Mouse (Mus musculus): ENCODE data around the gene Fmod.
A peak's percentile ranks its signal among the peaks of the same experiment; 100 is the strongest.

Fmod gene

DNA sequence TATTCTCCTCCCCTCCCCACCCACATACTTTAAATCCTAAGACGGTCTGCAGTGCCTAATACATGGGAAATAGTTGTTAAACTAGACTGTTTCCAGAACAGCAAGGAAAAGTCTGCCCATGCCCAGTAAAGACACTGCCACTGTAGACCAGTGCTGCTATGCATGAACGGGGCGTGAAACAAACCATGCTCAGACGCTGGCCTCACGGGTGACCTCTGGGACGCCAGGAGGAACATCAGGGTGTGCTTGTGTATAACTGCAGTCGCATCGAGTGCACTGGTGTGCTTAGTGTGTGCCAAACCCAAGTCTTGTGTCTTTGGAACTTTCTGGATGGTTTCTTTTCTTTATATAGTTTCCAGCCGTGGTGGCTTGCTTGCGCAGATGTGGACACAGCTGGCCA lies 37.6 kb downstream of the Fmod start:
- DNase-seq (ENCODE audit: low spot score in 2 of 2), result no peak

DNA sequence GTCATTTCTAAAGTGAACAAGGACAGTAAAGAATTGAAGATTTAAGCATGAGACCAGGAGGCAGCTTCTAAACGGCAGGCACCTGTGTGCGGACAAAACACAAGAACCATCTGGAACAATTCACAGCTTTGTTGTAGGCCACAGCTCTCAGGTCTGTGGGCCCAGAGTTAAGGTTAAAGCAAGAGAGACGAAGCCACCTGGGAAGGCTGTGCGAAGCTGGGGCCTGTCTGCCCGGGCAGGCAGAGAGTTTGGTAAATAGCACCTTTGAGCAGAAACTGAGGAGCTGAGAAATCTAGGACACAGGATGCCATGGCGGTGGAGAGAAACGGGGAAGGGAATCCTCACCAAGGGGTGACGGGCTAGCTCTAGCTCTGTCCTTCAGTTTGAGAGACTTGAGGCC lies 38.5 kb downstream of the Fmod start:
- DNase-seq (ENCODE audit: low spot score in 2 of 2), result no peak

DNA sequence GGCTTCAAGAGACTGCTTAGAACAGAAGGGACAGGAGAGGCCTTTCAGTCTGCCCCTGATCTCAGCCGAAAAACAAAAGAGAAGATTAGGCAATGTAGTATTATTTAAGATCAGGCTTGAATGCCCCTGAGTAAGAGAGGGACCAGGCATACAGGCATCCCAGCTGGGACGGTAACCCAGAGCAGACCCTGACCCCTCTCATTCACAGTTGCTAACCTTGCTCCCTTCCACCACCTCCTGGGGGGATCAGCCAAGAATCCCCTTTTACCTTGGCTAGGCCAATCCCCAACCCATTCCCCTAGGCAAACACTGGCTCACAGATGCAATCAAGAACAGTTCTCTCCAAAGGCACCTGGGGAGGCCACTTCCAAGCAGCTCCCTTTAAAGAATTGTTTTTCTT lies 39.7 kb downstream of the Fmod start:
- DNase-seq (ENCODE audit: low spot score in 2 of 2), result no peak

DNA sequence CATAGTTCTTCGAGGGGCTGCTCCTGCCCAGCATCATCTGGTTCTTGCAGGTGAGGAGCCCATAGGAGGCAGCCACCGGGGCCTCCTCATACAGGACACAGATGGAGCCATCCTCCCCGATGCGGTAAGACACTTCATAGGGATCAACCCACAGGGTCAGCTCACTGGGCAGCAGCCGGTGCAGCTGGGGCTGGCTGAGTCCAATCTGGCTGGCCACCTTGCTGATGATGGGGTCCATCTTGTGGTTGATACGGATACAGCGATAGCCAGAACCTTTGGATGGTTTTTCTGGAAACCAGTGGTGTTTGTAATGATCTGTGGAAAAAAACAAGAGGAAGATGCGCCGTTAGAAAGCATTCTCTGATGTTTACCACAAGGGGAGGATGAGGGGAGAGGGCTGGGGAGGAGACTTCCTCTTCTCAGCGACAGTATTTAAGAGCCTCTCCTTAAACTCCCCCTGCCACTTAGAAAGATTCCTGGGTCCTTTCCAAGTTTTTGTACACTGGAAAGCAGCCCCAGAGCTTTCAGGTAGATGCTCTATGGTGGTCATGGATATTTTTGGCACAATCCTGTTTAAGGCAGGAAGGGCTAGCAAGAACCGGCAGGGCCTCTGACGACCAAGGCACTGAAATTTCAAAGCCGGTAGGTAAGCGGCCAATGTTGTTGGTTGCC lies 40.5 kb downstream of the Fmod start:
- DNase-seq (ENCODE audit: low spot score in 2 of 2), result no peak

DNA sequence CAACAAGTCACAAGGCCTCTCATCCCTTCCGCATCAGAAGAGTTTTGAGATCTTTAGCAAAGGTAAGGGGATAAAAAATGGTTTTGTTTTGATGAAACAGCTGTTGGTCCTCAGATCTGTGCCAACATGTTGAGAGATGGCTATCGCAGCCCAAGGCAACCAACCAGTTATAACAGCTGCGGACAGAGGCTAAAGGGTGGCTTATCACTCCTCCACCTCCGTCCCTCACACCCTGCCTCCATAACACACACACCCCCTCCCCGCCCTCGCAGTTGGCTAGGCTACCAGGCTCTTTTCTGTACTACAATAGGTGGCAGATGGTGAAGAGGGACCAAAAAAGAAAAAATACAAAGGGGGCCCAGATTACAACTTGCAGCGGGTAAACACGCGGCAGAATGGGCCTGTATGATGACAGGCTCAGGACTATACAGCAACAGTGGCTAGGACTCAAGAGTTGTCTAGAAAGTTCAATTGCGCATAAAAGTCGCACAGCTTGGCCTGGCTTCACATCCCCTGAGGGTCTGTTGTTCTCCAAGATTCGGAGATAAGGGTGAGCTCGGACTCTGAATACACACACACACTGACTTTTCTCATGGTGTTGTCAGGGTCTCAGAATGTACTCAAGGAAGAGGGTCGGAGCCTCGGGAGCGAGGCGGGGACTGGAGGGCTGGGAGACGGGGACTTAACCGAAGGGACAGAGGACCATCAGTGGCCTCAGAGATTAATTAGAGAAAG lies 41.2 kb downstream of the Fmod start:
- DNase-seq (ENCODE audit: low spot score in 2 of 2), result no peak

DNA sequence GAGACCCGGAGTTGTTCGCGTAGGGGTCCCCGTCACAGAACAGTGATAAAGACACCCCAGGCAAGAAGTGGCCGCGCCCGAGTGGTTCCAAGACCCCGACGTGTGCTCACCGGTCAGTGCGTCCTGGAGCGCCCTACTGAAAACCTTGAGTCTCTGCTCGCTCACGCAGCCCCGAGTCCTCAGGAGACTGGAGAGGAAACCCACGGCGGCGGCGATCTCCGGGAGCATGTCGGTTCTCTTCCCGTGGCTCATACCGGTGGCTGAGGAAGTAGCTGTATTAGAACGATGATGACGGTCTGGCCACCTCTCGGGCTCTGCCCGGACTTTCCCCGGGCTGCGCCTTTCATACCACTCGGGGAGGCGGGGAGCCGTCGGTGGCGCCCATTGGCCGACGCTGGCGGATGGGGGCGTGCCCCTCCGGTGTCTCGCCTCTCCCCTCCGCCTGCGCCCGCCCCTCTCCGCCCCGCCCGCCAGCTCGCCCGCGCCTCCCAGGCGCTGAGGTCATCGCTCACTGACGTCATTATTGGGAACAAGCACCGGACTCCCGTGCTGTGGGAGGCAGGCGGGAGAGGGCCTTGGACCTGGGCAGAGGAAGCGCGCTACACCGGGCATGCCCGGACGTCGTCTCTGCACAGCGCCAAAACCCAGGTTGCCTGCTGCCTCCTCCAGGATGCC lies 41.9 kb downstream of the Fmod start, which contains the start of gene Btg2:
Gene Btg2 (minus strand): TSS at position 319 of the 675 bp plus-strand sequence.
- peak; percentile 92 to 95 for DNase-seq (ENCODE audit: low spot score in 2 of 2)

DNA sequence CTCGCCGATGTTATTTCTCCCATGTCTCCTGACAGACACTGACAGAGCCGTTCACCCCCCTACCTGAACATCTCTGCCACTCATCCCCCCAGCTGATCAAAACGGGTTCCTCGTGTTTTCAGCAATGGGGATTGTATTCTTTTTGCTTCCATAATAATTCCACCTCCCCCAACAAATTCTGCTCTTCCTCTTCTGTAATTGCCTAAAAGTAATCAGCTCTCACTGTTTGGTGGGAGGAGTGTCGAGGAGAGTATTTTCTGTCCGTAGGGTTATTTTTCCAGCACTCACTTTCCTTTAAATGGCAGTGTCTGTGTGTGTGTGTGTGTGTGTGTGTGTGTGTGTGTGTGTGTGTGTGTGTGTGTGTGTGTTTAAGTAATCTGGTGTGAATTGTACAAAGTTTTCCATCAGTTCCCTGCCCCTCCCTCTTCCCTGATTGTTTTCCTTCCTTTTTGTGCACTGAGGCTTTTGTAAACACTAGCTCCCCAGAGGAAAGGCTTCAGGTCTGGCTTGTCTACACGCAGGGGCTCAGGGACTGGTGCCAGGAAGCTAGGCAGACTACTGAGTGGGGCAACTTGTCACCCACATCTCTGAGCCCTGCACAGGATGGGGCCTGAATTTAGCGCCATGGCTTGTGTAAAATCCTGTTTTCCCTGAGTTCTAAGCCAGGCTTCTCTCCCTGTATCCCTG lies 42.6 kb downstream of the Fmod start:
- no peak for DNase-seq (ENCODE audit: low spot score in 2 of 2)

DNA sequence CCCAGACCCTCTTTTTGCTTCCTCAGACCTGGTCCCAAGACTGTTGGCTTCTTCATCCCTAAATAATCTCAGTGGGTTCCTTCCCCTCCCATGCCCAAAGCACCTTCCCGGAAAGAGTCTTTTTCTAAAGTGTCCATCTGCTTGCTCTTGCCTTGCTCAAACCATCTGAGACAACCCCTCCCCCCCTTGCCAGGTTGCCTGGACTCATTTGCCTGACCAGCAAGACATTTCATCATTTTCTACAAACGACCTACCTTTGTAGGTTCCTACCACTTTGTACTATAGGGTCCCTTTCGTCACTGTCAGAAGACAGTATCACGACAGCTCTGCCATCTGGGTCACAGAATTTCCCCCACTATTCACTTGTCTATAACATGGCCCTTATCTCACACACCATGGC lies 43.4 kb downstream of the Fmod start:
- DNase-seq (ENCODE audit: low spot score in 2 of 2), result no peak

DNA sequence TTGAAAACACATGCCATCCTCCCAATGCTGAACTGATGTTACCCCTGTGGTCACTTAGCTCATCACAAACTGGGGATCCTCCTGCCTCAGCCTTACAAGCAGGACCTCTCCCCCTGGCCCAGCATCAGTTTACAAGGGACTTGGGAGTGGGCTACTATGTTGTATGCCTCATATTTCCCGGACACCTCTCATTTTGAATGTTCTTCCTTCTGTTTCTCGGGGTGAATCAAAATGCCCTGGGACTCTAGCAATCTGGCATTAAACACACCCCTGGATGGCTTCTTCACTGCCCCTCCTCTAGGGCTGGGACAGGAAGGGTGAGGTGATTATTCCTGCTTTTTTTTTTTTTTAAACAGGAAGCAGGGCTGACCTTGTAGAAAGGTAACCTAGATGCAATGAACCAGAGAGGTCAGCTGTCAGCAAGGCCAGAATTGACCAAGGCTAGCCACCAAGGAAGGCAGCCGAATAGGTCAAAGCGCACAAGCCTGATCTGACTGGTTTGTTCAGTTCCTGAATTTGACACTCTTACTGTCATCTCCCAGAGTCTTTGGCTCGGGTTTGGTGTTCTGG lies 43.9 kb downstream of the Fmod start:
- no peak for DNase-seq (ENCODE audit: low spot score in 2 of 2)

DNA sequence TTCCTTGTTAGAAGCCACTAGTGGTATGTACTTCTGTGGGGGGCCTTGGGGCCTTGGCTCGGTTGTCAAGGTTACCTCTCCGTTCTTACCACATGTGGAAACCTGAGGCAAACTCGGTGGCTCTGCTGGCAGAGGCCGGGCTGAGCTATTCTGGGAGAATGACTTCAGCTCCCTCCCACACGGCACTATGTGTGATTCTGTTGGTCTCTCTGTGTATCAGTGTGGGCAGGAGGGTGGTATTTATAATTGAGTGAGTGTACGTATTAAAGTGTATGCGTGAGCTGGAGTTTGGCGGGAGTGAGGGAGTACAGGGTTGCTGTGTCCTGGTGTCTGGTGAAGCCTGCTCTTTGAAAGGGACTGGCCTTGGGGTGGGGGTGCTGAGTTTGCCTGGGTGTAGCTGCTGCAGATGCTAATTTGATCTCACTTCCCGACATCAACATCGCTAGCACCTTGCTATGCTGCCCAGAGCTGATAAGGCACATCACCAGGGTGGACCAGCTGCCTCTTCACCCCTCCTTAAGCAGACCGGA lies 46.0 kb downstream of the Fmod start:
- DNase-seq (ENCODE audit: low spot score in 2 of 2), result peak; percentile 51 to 80

DNA sequence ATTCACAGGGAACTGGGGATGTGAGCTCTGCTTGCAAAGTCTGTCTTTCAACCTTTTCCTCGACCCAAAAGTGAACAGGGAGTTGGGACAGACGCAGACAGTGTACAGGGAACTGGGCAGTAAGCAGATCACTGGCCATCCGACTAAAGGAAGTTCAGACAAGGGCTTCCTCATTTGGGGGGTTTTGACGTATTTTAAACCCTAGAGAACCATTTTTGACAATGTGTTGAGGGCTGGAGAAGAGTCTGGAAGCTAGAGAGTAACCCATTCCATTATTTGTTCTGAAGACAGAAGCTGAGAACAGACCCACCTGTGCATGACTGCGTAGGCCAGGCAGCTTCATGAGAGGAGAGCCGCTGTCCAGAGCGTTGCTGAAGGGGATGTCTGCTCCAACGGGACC lies 46.6 kb downstream of the Fmod start:
- DNase-seq (ENCODE audit: low spot score in 2 of 2), result no peak

DNA sequence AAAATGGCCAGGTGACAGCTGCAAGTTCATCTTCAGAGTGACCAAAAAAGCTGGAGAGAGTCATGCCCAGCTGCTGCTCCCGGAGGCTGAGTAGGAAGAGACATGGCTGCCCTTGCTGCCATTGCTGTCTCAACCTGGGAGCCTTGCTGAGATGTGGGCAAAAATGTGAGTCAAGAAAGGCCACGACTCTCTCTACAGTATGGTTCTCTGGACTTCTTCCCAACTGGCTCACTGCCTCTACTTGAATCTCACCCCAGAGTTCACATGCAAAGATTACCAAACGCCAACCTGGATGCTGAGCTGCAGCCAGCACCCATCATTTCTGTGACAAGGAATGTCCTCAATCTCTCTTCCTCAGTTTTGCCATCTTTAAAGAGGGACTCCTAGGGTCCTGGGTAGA lies 47.1 kb downstream of the Fmod start:
- DNase-seq (ENCODE audit: low spot score in 2 of 2), result no peak

DNA sequence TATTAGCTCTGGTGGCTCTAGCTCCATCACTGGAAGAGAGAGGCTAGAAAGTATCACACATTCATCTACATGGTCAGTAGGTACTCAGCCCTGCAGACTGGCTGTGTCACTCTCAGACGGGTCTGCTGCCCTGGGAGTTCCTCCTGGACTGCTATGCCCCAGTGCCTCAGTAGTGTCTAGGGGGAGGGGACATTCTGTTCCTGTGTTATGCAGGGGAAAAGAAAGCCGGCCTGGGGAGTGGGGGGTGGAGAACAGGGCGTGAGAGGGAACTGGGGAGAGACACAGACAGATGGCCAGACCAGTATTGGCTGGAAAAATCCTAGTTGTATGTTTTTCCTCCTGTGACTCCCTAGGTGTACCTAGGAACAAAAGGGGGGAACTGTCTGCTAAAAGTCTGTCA lies 49.0 kb downstream of the Fmod start:
- DNase-seq (ENCODE audit: low spot score in 2 of 2), result no peak

DNA sequence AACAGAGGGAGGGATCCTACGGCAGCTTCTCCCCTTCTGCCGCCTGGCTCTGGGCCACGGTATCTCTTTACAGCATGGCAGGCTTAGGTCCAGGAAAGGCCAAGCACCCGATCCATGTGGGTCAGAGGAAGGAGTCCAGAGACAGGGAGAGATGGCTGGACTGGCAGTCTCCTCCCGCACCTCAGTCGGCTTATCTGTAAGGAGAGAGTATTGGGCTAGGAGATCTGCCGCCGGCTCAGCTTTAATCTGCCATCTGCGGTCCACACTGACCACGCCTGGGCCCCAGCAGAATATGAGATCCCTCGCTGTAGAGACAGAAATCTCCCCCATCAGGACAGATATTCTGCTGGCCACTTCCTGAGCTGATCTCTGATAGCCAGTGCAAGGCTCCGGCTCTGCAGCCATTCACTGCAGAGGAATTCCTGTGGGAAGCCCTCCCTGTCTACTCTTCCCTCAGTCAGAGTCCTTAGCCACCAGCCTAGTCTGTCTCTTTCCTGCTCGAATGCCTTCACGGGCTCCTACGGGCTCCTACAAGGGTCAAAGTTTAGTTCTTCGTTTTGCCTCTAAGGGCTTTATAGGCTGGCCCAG lies 49.9 kb downstream of the Fmod start:
- DNase-seq (ENCODE audit: low spot score in 2 of 2), result no peak

DNA sequence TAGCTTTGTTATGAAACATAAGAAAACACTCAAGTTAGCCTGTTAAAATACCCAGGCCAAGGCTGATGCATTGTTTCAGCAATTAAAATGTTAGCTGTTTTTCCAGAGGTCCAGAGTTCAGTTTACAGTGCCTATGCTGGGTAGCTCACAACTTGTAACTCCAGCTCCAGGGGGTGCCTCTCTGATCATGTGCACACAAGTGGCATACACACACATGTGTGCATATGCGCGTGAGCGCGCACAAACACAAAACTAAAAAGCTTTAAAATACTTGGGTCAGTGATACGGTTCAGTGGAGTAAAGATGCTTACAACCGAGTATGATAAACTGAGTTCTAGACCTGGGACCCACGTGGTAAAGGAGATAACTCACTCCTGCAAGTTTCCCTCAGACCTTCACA lies 52.0 kb downstream of the Fmod start:
- DNase-seq (ENCODE audit: low spot score in 2 of 2), result no peak

DNA sequence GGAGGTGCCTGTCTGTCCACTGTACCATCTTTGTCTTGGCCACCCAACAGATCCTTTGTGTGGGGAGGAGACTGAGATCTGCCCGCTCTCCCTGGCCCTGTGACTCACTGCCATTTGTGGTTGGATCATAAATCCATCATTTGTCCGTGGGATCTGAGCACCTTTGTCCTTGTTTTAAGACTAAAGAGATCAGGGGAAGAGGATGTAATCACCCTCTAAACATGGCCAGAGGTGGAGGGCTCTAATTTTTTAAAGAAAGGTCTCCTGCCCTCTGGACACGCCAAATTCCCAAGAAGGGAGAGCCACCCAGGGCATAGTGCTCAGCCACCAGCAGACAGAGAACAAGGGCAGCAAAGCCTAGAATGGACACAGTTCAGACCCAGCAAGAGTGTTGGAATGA lies 54.8 kb downstream of the Fmod start:
- DNase-seq (ENCODE audit: low spot score in 2 of 2), result no peak

DNA sequence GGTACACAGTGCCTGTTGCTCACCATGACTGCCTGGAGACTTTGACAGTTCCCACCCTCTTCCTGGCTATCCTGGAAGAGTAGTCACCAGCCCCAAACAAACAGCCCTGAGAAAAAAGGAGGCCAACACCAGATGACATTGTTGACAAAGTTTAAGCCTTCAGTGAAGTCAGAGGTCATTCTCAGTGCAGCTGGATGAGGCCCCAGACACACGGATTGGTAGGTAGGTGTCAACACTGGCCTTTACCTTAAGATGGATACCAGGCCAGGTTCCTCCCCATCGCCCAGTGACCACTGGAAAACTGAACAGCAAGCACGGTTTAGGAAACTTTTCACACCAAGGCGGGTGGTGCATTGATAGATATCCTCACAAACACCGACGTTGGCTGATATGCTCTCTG lies 55.3 kb downstream of the Fmod start:
- DNase-seq (ENCODE audit: low spot score in 2 of 2), result no peak

DNA sequence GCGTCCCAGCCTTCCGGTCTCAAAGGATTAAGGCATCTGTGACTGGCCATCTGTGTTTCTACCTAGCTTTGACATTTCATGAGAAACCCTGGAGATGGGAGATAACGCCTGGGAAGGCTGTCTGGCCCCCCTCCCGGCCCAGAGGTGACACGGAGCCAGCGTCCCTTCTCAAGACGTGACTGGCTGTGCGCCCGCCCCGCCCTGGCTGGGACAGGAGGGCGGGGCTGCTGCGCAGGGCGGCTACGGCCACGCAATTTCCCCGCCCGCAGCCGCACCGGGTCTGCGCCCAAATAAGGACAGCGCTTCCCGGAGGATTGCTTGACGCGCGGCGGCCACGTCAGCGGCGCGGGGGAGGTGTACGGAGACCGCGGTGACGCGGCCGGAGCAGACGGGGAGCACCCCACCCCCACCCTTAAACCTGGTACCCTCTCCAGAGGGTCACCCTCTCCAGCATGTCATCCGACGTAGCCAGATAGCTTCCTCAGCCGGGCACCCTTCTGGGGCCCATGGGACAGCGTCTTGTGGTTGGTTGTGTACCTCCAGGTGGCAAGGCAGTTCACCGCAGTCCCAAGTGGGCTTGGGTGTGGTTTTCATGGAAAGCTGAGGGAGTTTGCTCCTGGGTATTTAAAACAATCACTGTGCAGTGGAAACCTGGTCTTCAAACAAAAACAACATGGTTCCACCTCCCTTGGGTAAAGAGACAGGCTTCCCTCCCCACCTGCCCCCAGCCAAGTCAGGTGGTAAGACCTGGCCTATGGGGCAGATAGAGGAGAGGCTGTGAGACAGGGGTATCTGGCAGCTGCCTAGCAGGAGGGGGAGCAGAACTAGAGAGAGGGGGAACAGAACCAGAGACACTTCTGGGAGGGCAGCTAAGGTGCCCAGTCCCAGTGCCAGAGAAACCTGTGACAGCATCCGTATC lies 56.1 kb downstream of the Fmod start:
- DNase-seq (ENCODE audit: low spot score in 2 of 2), result peak; percentile 80 to 84

DNA sequence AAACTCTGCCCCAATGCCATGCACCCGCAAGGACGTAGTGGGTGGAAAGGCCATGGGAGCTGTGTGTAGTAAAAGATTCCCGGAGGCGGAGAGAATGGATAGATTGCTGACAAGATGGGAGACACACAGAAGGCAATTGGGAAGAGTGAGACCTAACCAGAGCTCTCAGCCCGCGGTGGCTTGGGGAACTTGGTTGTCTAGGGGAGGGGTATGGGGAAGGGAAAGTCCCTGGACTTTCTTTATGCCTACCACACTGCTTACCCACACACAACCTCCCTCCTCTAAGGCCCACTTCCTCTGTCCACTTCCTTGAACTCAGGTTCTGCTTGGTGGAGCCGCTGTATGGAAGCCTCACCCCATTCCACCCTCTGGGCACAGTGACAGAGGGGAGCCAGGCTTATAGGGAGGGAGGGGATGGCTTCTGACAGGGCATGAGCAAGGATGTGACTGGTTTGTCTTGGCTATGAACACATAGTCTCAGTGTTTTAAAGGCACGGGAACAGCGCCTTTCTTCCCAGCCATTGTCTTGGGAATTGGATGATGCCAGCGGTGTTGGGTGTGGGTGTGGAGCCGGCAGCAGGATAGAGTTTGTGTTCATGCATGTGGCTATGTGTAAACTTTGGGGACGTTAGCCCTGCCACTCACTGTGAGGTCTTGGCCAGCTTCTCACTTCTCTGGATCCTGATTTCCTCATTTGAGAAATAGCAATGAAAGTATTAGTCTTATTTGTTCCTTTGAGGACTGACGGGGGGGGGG lies 56.9 kb downstream of the Fmod start:
- no peak for DNase-seq (ENCODE audit: low spot score in 2 of 2)
